Mouse (Mus musculus) erythroblast, embryonic 14.5 days (primary cell): ENCODE measurements around the gene Macf1.

Experiments
- GATA1 ChIP-seq: IDR thresholded peaks from 2 replicates; pipeline ENCODE4 v1.6.1; 2012; ENCODE audit warnings: low read length, inconsistent platforms, mixed read lengths
- TAL1 ChIP-seq: IDR thresholded peaks from 3 replicates; pipeline ENCODE4 v1.6.1; 2012; ENCODE audit warnings: low read length, inconsistent platforms, mixed read lengths

DNA sequence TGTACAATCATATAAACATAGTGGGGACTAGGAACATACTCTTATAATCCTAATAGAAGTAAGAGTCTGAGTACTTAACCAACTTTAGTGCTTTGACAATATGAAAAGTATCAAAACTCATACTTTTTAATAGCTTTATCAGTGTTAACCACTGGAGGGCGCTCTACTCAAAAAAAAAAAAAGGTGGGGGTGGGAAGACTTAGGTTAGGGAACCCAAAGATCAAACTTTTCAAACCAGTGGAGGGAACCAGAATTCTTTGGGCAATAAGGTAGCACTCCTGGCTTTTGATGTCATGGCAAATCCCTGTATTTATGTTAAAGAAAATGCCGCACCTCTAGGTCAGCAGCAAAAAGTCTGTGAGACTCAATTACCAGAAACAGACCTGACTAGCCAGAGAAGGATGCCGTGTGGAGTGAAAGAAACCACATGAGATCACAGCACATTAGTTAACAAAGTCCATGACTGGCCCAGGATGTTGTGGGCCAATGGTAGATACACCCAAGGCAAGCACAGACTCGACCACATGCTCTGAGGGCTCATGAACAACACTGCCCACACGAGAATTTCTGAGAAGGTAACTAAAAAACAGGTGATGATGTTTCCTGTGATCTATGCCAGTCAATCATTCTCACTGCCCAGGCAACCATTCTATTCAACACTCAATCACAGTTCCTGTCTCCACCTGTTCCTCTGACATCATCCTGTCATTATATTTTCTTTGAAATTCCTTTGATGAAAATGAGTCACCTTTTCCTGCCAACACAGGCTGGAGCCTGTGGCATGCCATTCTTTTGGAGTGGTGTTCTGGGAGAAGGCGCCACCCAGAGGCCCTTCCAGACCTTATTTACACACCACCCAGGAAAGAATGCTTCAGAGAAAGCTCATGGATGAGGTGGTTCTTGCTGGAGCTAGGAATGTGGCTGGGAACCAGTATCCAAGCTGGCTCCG, 95.5 kb downstream of the Macf1 start:
- TF ChIP-seq GATA1 (no peak), TAL1 (no peak)
